Mouse (Mus musculus) forebrain, embryonic 12.5 days (tissue): ENCODE results near the gene Gm9747. TPM values are rescaled to one million over a fixed set of nuclear protein-coding genes. Genes with fewer than 3 reads are reported as not detected.

Source experiments
- polyA plus RNA-seq: library from polyadenylated mRNA; unstranded; fragments of >200 nt; fragmentation: Nextera tagmentation; extraction: Ambion mirVana; gene quantifications from 2 replicates; pipeline ENCODE4 v1.2.1, GENCODE M21; 2016

Gene Gm9747
- polyA plus RNA-seq, 1 experiment from 2014 or later: 37.0 TPM

Other genes with a start within 250 kb of the Gm9747 start
- gene Irs1, start 58.3 kb downstream of the Gm9747 start, polyA plus RNA-seq: 17.8 and 18.3 TPM in 2 replicates
- gene Rhbdd1, start 83.3 kb downstream of the Gm9747 start, polyA plus RNA-seq: 8.9 and 10.4 TPM in 2 replicates